Mouse (Mus musculus) frontal cortex, adult 2 months (tissue): ENCODE results near the gene Dnajb4. TPM values are rescaled to one million over a fixed set of nuclear protein-coding genes. Genes with fewer than 3 reads are reported as not detected.

Experiments
- DNase-seq, 2 experiments: peaks; one replicate each; pipeline ENCODE4 v3.0.0; 2022; ENCODE audit warnings: low spot score in 1 of 2; ENCODE audit errors: extremely low spot score in 1 of 2
- polyA plus RNA-seq: library from polyadenylated mRNA; depleted of rRNA; stranded (reverse); fragments of >200 nt; gene quantifications from 2 replicates; pipeline ENCODE4 v1.2.3, GENCODE M21; 2012; rRNA removed

Gene Dnajb4
- 45.3 and 49.9 TPM in 2 replicates for polyA plus RNA-seq

- peak; percentile 99 to 100 for DNase-seq
These were observed at the start of gene Dnajb4, which contains the start of gene Fubp1 for GRCm38 (mm10) chr3:152209967-152210634. Gene Dnajb4, minus strand, starts transcription at chr3:152210302. Gene Fubp1, plus strand, starts transcription at chr3:152210422.

GRCm38 (mm10) chr3:152259409-152259808 is 49.3 kb upstream of the Dnajb4 start:
- peak; percentile 63 to 87 for DNase-seq

GRCm38 (mm10) chr3:152257528-152257927 is 47.4 kb upstream of the Dnajb4 start:
- DNase-seq: no peak

GRCm38 (mm10) chr3:152250487-152250886 is 40.4 kb upstream of the Dnajb4 start:
- no peak for DNase-seq

GRCm38 (mm10) chr3:152247708-152248107 is 37.6 kb upstream of the Dnajb4 start:
- no peak for DNase-seq

- no peak for DNase-seq
These were observed 35.3 kb upstream of the Dnajb4 start for GRCm38 (mm10) chr3:152245273-152245910.

GRCm38 (mm10) chr3:152243304-152243703 is 33.2 kb upstream of the Dnajb4 start:
- DNase-seq: no peak

GRCm38 (mm10) chr3:152241098-152241497 is 31.0 kb upstream of the Dnajb4 start:
- DNase-seq: no peak

GRCm38 (mm10) chr3:152239592-152239991 is 29.5 kb upstream of the Dnajb4 start:
- DNase-seq: no peak

GRCm38 (mm10) chr3:152238836-152239235 is 28.7 kb upstream of the Dnajb4 start:
- peak in 1 of 2 experiments; percentile 26 for DNase-seq

GRCm38 (mm10) chr3:152235805-152236204 is 25.7 kb upstream of the Dnajb4 start:
- DNase-seq: no peak

- no peak for DNase-seq
These were observed 25.1 kb upstream of the Dnajb4 start for GRCm38 (mm10) chr3:152235238-152235637.

- DNase-seq: no peak
These were observed 21.4 kb upstream of the Dnajb4 start for GRCm38 (mm10) chr3:152231333-152232100.

GRCm38 (mm10) chr3:152229271-152229670 is 19.2 kb upstream of the Dnajb4 start:
- no peak for DNase-seq

- DNase-seq: no peak
These were observed 18.7 kb upstream of the Dnajb4 start for GRCm38 (mm10) chr3:152228843-152229242.

GRCm38 (mm10) chr3:152225906-152226305 is 15.8 kb upstream of the Dnajb4 start:
- no peak for DNase-seq

GRCm38 (mm10) chr3:152224918-152225317 is 14.8 kb upstream of the Dnajb4 start:
- no peak for DNase-seq

GRCm38 (mm10) chr3:152213416-152213815 is 3.3 kb upstream of the Dnajb4 start:
- no peak for DNase-seq

GRCm38 (mm10) chr3:152211731-152212279 is 1.7 kb upstream of the Dnajb4 start:
- DNase-seq: peak in 1 of 2 experiments; percentile 15

- peak; percentile 33 to 69 for DNase-seq
These were observed 758 bp upstream of the Dnajb4 start for GRCm38 (mm10) chr3:152210728-152211391.
